In the genomic region with DNA sequence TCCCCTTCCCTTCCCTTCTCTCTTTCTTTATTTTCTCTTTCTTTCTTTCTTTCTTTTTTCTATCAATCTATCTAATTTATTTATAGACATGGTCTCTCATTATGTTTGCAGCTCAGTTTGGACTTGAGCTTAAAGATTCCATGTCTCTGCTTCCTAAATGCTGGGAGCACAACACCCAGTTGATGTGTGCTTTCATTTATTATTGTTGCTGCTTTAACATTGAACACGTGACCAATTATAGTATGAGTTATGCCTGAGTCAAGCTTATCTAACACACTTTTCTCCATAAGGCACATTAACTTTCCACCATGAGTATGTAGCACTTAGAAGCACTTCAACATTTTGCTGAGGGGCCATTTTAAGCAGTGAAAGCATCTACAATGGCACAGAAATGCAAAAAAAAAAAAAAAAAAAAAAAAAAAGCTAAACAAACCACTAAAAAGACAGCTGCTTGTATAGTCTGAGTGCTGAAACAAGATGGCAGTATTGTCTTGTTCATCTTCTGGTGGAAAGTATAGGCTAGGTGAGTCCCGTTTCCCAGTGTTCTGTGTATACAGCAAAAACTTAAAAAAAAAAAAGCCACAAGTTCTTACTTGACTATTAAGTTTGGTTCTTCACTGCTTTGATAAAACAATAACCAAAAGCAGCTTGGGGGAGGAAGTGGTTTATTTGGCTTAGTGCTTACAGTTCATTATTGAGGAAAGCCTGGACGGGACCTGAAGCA, we compare ENCODE assay signal across 13 mouse cellular contexts. TPM values are rescaled to one million over a fixed set of nuclear protein-coding genes. Genes with fewer than 3 reads are reported as not detected.
A peak's percentile ranks its signal among the peaks of the same experiment; 100 is the strongest.
DNase-seq lines count a peak whose midpoint lies in the region; ATAC-seq and TF ChIP-seq lines count a peak whose summit lies in the region.
"Had no signal": no experiment of that assay in that cellular context is flagged by ENCODE, and none has a peak within 500 bp of the region (broad histone marks: within the 10 kb centered on the region; RNA-seq: fewer than 3 reads in every experiment).

No protein-coding gene starts in this region.

- peak; percentile 39 for TF ChIP-seq CTCF in stomach, postnatal 0 days (IDR thresholded peaks at IDR 0.05; ENCODE audit: low read depth)

- no peaks in the 10 kb centered on the region for H3K27me3 ChIP-seq in megakaryocyte, embryonic 14.5 days (replicated peaks)
- H3K27me3 ChIP-seq in stomach, postnatal 0 days (ENCODE audit: control insufficient read depth, insufficient read depth, low read length) = no peaks in the 10 kb centered on the region
- H3K27me3 ChIP-seq: limb, embryonic 15.5 days had no signal

- H3K36me3 ChIP-seq in megakaryocyte, embryonic 14.5 days (replicated peaks; ENCODE audit: low read length) = peaks cover 19% of the 10 kb centered on the region
- H3K36me3 ChIP-seq in stomach, postnatal 0 days (ENCODE audit: control insufficient read depth, insufficient read depth, low read length) = no peaks in the 10 kb centered on the region
- H3K36me3 ChIP-seq: limb, embryonic 15.5 days had no signal

- H3K9ac ChIP-seq in stomach, postnatal 0 days (ENCODE audit: low read length) = no peak overlapping the region
- H3K9ac ChIP-seq: limb, embryonic 15.5 days had no signal

- no peak overlapping the region for H3K4me2 ChIP-seq in stomach, postnatal 0 days (replicated peaks; ENCODE audit: low read depth)
- H3K4me2 ChIP-seq: limb, embryonic 15.5 days had no signal

- 0 out of 2 replicates have a peak, but pooled peaks have one; percentile 20 for ATAC-seq in cerebellum, adult (ENCODE audit: insufficient number of reproducible peaks, low FRiP score, low TSS enrichment)
- ATAC-seq in megakaryocyte, adult 5-6 weeks (ENCODE audit: poor library complexity, severe bottlenecking) = no peak
- ATAC-seq in erythroid progenitor cell, adult 5-6 weeks (replicated peaks; ENCODE audit: low FRiP score, poor library complexity, severe bottlenecking) = peak; percentile 84
- no peak for ATAC-seq in stomach, postnatal 0 days (ENCODE audit: low FRiP score, low TSS enrichment)
- ATAC-seq: midbrain, embryonic 16.5 days had no signal

- peaks cover 62% of the 10 kb centered on the region for H3K4me1 ChIP-seq in megakaryocyte, embryonic 14.5 days
- no peaks in the 10 kb centered on the region for H3K4me1 ChIP-seq in stomach, postnatal 0 days (replicated peaks; ENCODE audit: control insufficient read depth, insufficient read depth)
- H3K4me1 ChIP-seq: limb, embryonic 15.5 days had no signal

- peak overlapping the region; percentile 83 for H3K4me3 ChIP-seq in megakaryocyte, embryonic 14.5 days (replicated peaks)
- H3K4me3 ChIP-seq in stomach, postnatal 0 days (ENCODE audit: low read depth, low read length) = no peak overlapping the region
- H3K4me3 ChIP-seq: gastrocnemius, adult 2 months; limb, embryonic 15.5 days had no signal

- H3K9me3 ChIP-seq in megakaryocyte, embryonic 14.5 days = no peaks in the 10 kb centered on the region
- H3K9me3 ChIP-seq in stomach, postnatal 0 days (ENCODE audit: control insufficient read depth, low read length) = no peaks in the 10 kb centered on the region
- H3K9me3 ChIP-seq: limb, embryonic 15.5 days had no signal

- no peak for TF ChIP-seq EP300 in stomach, postnatal 0 days (optimal IDR thresholded peaks at IDR 0.05)

- no peak for DNase-seq in cerebellum, postnatal 25 days
- no peak for DNase-seq in stomach, postnatal 0 days (ENCODE audit: low spot score)
- DNase-seq in embryo, embryonic 9.5 days (ENCODE audit: extremely low spot score) = no peak
- DNase-seq in layer of hippocampus, postnatal 14 days (ENCODE audit: low spot score in 2 of 2) = no peak
- DNase-seq: cerebellum, postnatal 10 days; gastrocnemius, adult 2 months; layer of hippocampus, postnatal 36 days had no signal

- WGBS in stomach, postnatal 0 days = 72% methylated on average over 3 of the region's 3 CpGs

- no peak overlapping the region for H3K27ac ChIP-seq in stomach, postnatal 0 days (replicated peaks)
- H3K27ac ChIP-seq: gastrocnemius, adult 2 months; limb, embryonic 15.5 days had no signal

RNA-seq across cellular contexts. Expression of a gene that starts 41.3 kb away (rescaled TPM):
- polyA plus RNA-seq in megakaryocyte, embryonic 14.5 days (2012; ENCODE audit: insufficient read depth, low replicate concordance) = 1.1 and 2.0 TPM in 2 replicates
- total RNA-seq in megakaryocyte, adult 5-6 weeks (2015) = 17.8 and 18.8 TPM in 2 replicates
- total RNA-seq in megakaryocyte, adult 5-6 weeks (2017) = 20.5 and 26.8 TPM in 2 replicates
- 4.2 and 9.4 TPM in 2 replicates for total RNA-seq in erythroid progenitor cell, adult 5-6 weeks (2015; ENCODE audit: low replicate concordance)
- total RNA-seq in erythroid progenitor cell, adult 5-6 weeks (2017; ENCODE audit: low replicate concordance) = 8.5 and 8.7 TPM in 2 replicates
- polyA plus RNA-seq in stomach, postnatal 0 days (2015; fragmentation: Nextera tagmentation; extraction: Ambion mirVana) = 2.2 and 2.4 TPM in 2 replicates
- 100 to 1,000 TPM; 145 TPM for total RNA-seq in layer of hippocampus, postnatal 14 days (2021)

Comparison
In these comparisons a context has a peak if more than half of its experiments do, and no peak if none do; other contexts are left out.
1. ATAC-seq: peak in cerebellum, adult (single experiment) and erythroid progenitor cell, adult 5-6 weeks (single experiment); none in megakaryocyte, adult 5-6 weeks (single experiment) and stomach, postnatal 0 days (single experiment).
2. RNA of a gene that starts 41.3 kb away (total RNA-seq): 145 TPM in layer of hippocampus, postnatal 14 days; 17.8 to 26.8 TPM in megakaryocyte, adult 5-6 weeks and 4.2 to 9.4 TPM in erythroid progenitor cell, adult 5-6 weeks; every median in the first group is over 4 times any median in the second.